Mouse (Mus musculus) midbrain, embryonic 14.5 days (tissue): ENCODE results near the gene Bbs2. TPM values are rescaled to one million over a fixed set of nuclear protein-coding genes. Genes with fewer than 3 reads are reported as not detected.
"Not testable (repeated sequence)": the region's sequence is repeated elsewhere in the genome, so short reads cannot be mapped to it uniquely, and the experiment has no call there.

Experiments
- ATAC-seq: fragments of 200-750 bp; cut with Nextera tagmentation; 2 replicates; pipeline ENCODE4 v1.8.0; 2017; ENCODE audit warnings: moderate number of reproducible peaks, moderate library complexity; ENCODE audit not compliant: low FRiP score, low TSS enrichment
- DNase-seq: peaks from one replicate; pipeline ENCODE4 v3.0.0-alpha.2; 2015
- H3K27ac ChIP-seq: fragments of 300-500 bp; sonication (generic); replicated peaks from 2 replicates; pipeline ENCODE4 v1.5.1; 2014; ENCODE audit warnings: mild to moderate bottlenecking, low read depth, low read length, moderate library complexity
- H3K27me3 ChIP-seq: fragments of 300-500 bp; sonication (generic); 2 replicates; pipeline ENCODE4 v1.6.1; 2014; ENCODE audit warnings: low read length, control low read depth, mixed read lengths; ENCODE audit not compliant: control insufficient read depth, insufficient read depth
- H3K36me3 ChIP-seq: fragments of 300-500 bp; sonication (generic); 2 replicates; pipeline ENCODE4 v1.6.1; 2014; ENCODE audit warnings: low read length, control low read depth; ENCODE audit not compliant: control insufficient read depth, insufficient read depth
- H3K4me1 ChIP-seq: fragments of 300-500 bp; sonication (generic); 2 replicates; pipeline ENCODE4 v1.6.1; 2014; ENCODE audit warnings: mild to moderate bottlenecking, antibody characterized with exemption, low read length, control low read depth; ENCODE audit not compliant: control insufficient read depth, insufficient read depth
- H3K4me2 ChIP-seq: fragments of 300-500 bp; sonication (generic); 2 replicates; pipeline ENCODE4 v1.6.1; 2014; ENCODE audit warnings: mild to moderate bottlenecking, low read length, moderate library complexity
- H3K4me3 ChIP-seq: fragments of 300-500 bp; sonication (generic); replicated peaks from 2 replicates; pipeline ENCODE4 v1.5.1; 2014; ENCODE audit warnings: low read depth, low read length
- H3K9ac ChIP-seq: fragments of 300-500 bp; sonication (generic); replicated peaks from 2 replicates; pipeline ENCODE4 v1.6.1; 2014; ENCODE audit warnings: mild to moderate bottlenecking, low read length, moderate library complexity
- H3K9me3 ChIP-seq: fragments of 300-500 bp; sonication (generic); 2 replicates; pipeline ENCODE4 v1.6.1; 2016; ENCODE audit warnings: low read length, control low read depth, mixed read lengths; ENCODE audit not compliant: control insufficient read depth
- WGBS: fragments of 180-500 bp; shearing (Covaris S2); extraction: QIAGEN DNeasy Blood & Tissue Kit; methylation state at CpG from one replicate; pipeline ENCODE4 v1.1.7; 2014; 5-methylcytosine and 5-hydroxymethylcytosine counted together
- polyA plus RNA-seq: library from polyadenylated mRNA; unstranded; fragments of >200 nt; fragmentation: Nextera tagmentation; extraction: Ambion mirVana; gene quantifications from 2 replicates; pipeline ENCODE4 v1.2.1, GENCODE M21; 2014

Gene Bbs2
- polyA plus RNA-seq = 22.3 and 24.3 TPM in 2 replicates

DNA sequence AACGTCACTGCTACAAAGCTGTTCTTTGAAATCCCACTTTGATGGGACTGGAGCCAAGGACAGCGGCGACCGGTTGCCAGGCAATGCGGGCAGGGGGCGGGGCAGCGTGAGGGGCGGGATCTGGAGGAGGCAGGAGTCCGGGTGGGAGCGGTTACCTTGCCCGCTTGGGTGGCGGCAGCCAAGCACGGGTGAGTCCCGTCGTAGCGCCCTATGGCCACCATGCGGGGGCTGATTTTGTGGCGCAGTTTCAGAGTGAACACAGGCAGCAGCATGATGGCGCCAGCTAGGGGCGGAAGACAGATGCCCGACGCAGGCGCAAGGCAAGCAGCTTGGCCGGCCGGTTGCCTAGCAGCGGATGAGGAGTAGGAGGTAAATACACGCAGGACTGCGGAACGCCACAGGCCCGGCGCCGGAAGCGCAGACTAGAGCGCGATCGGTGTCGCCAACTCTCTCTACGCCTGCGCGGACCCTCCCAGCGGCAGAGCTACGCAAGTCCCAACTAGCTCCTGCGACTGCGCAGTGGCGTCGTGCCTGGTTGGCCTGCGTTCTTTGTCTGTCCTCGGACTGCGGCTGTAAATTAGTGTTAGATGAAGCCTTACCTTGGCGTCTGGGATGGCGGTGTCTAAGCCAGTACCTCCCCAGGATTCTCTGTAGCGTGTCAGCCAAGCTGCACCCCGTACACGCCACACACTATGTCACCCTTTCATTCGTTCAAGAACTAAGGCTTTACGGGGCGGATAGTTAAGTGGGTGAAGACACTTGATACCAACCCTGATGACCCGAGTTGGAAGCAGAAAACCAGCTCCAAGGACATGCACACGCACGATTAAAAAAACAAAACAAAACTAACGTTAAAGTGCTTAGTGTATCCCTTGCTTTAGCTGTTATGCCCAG, at the start of gene Bbs2:
Bbs2 (minus strand) TSS at position 848 of the 894 bp plus-strand sequence.
- Histone ChIP-seq H3K9ac (peak within 1 kb of the TSS; percentile 52), H3K4me3 (peak within 1 kb of the TSS; percentile 51), H3K36me3 (no peaks in the 10 kb centered on the region), H3K4me2 (peak within 1 kb of the TSS; percentile 51), H3K27ac (peak within 1 kb of the TSS; percentile 92), H3K4me1 (peaks cover 11% of the 10 kb centered on the region; the same call in 1 of the 2 replicates), H3K27me3 (no peaks in the 10 kb centered on the region), H3K9me3 (no peaks in the 10 kb centered on the region)
- 1% methylated on average over 61 of the region's 61 CpGs for WGBS
- ATAC-seq (peak; percentile 98), DNase-seq (peak; percentile 100)

DNA sequence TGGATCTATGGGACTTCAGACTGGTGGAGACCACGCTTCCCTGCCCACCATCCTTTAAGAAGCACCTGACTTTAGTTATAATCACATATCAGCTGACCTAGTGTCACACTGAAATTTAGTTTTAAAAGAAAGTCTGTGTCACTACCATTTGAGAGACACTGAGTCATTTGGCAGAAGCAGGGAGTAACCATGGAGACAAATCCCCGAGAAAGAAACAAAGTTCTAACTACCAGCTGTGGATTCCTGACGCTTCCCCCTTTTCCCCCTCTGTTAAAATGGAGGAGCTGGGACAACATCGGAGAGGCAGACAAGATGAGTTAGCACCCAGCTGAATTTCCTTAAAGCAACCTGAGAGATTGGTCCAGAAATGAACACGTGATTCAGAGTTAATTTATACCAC, 49.5 kb upstream of the Bbs2 start:
- H3K4me3 ChIP-seq = no peak overlapping the region
- no peaks in the 10 kb centered on the region for H3K27me3 ChIP-seq
- no peaks in the 10 kb centered on the region for H3K9me3 ChIP-seq
- peaks cover 9% of the 10 kb centered on the region; the same call in 1 of the 2 replicates for H3K4me1 ChIP-seq
- no peaks in the 10 kb centered on the region for H3K36me3 ChIP-seq
- H3K27ac ChIP-seq = no peak overlapping the region
- H3K4me2 ChIP-seq = no peak overlapping the region
- peak; percentile 44 for DNase-seq
- H3K9ac ChIP-seq = no peak overlapping the region
- ATAC-seq = no peak
- whole genome bisulfite sequencing = 34% methylated on average over 5 of the region's 5 CpGs

DNA sequence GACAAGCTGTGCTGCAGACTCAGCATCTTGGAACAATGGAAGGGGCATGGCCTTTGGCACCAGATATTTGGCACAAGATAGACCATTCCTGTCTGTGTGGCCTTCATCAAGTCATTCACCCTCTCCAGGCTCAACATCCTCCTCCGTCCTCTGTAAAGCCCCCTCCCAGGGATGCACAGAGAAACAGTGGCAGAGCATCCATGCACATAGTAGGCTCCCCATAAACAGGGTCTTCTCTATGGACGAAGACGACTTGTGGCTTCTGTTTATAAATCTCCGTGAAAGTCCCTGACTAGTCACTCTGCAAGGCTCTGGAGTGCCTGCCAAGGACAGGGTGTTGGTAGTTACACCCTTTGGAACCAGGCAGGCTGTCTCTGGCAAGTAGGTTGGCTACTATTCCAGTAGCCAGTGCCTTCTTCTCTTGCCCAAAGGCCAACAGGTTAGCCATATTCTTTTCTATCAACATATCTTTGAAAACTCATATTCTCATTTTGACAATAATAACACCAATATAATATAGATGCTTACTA, 41.6 kb upstream of the Bbs2 start:
- DNase-seq (no peak), ATAC-seq (no peak)
- H3K9me3 ChIP-seq = no peaks in the 10 kb centered on the region
- no peaks in the 10 kb centered on the region for H3K27me3 ChIP-seq
- H3K36me3 ChIP-seq = no peaks in the 10 kb centered on the region
- H3K4me2 ChIP-seq = no peak overlapping the region
- no peak overlapping the region for H3K27ac ChIP-seq
- 76% methylated on average over 4 of the region's 4 CpGs for WGBS
- no peak overlapping the region for H3K4me3 ChIP-seq
- no peak overlapping the region for H3K9ac ChIP-seq
- no peaks in the 10 kb centered on the region for H3K4me1 ChIP-seq

DNA sequence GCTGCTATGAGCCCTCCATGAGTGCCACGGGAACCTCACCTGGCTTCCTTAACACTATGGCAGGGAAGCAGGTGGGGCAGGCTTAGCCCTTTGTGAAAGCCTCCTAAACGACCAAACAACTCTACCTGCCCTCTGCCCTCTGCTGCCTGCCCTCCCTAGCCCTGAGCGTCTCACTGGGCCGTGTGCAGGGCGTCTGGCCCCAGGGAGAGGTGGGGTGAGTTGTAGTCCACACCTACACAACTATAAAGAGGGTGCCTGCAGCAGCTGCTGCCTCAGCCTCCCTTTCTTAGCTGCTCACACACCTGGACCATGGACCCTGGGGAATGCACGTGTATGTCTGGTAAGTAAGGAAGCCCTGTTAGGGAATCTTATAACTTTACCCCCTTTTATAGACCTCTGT, 38.2 kb upstream of the Bbs2 start, which contains the start of gene Mt4:
Mt4 (plus strand) TSS at position 265 of the 400 bp plus-strand sequence.
- no peaks in the 10 kb centered on the region for H3K4me1 ChIP-seq
- 69% methylated on average over 6 of the region's 6 CpGs for WGBS
- H3K4me2 ChIP-seq = no peak within 1 kb of the TSS
- H3K27ac ChIP-seq = no peak within 1 kb of the TSS
- no peak for DNase-seq
- no peaks in the 10 kb centered on the region for H3K9me3 ChIP-seq
- ATAC-seq = no peak
- no peaks in the 10 kb centered on the region for H3K27me3 ChIP-seq
- no peak within 1 kb of the TSS for H3K9ac ChIP-seq
- no peak within 1 kb of the TSS for H3K4me3 ChIP-seq
- H3K36me3 ChIP-seq = no peaks in the 10 kb centered on the region

DNA sequence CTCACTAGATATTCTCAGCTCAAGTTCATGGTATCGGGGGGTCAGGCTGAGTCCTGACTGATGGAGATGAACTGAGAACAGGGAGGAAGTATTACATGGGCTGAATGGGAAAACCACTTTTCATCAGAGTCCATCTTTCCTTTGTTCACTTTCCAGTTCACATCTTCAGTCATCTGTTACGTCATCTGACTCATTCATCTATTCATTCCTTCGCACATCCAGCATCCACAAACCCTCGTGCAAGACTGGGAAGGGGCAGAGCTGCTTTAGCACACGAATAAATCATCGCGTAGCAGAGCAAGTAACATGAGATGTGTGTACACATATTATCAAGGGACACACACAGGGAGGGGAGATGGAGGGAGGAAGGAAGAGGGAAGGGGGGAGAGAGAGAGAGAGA, 37.5 kb upstream of the Bbs2 start:
- Histone ChIP-seq H3K36me3 (no peaks in the 10 kb centered on the region), H3K4me3 (no peak overlapping the region), H3K9ac (no peak overlapping the region), H3K27me3 (no peaks in the 10 kb centered on the region), H3K9me3 (no peaks in the 10 kb centered on the region), H3K4me1 (no peaks in the 10 kb centered on the region), H3K27ac (no peak overlapping the region), H3K4me2 (no peak overlapping the region)
- WGBS = 83% methylated on average over 7 of the region's 7 CpGs
- ATAC-seq (no peak), DNase-seq (no peak)

DNA sequence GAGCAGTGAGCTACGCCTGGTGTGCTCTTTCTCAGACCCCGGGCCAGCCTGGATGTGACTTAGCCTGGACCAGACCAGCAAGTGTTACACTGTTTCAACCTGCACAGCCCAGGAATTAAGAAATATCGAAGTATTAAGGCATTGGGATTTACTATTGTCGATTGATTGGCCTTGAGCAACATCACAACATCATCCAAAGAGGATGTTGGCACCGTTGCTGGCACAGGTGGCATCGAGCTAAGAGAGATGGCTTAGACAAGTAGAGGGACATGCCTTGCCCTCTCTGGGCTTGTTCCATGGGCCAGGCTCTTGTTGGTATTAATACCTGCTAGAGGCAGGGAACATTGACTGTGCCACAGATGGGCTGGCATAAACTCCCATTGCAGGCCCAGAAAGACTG, 36.8 kb upstream of the Bbs2 start:
- Histone ChIP-seq H3K27ac (no peak overlapping the region), H3K27me3 (no peaks in the 10 kb centered on the region), H3K4me1 (no peaks in the 10 kb centered on the region), H3K36me3 (no peaks in the 10 kb centered on the region), H3K4me2 (no peak overlapping the region), H3K9me3 (no peaks in the 10 kb centered on the region), H3K9ac (no peak overlapping the region), H3K4me3 (no peak overlapping the region)
- 91% methylated on average over 6 of the region's 6 CpGs for WGBS
- DNase-seq (no peak), ATAC-seq (no peak)

DNA sequence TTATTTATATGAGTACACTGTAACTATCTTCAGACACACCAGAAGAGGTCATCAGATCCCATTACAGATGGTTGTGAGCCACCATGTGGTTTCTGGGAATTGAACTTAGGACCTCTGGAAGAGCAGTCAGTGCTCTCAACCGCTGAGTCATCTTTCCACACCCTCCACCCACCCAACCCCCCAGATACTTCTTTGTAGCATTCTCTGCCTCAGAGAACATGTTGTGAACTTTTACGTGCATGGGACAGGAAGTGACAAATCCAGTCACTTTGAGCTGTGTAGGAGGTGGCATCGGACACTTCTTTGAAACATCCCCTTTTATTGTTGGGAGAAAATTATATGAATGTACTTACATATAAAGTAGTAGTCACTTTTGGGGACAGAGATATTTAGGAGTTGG, 35.9 kb upstream of the Bbs2 start:
- not testable (repeated sequence) for DNase-seq, H3K4me1 ChIP-seq, ATAC-seq, H3K9me3 ChIP-seq, H3K9ac ChIP-seq, H3K4me3 ChIP-seq, H3K27ac ChIP-seq, H3K36me3 ChIP-seq, H3K27me3 ChIP-seq, H3K4me2 ChIP-seq
- 82% methylated on average over 3 of the region's 3 CpGs for WGBS

DNA sequence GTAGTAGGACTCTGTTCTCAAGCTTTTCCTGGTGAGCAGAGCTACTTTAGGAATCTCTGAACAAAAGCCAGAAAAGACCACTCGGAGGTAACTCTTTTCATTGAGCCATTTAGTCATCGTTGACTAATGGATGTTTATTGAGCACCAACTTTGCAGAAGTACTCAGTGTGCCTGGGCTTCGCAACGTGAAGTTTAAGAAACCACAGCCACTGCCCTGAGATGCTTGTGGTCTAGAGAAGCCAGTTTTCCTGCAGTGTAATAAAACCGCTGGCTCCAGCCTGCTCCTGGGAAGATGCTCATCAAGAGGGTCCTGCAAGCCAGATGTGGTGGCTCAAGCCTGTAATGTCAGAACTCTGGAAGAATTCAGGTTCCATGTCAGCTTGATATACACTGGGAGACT, 33.4 kb upstream of the Bbs2 start:
- 85% methylated on average over 5 of the region's 5 CpGs for WGBS
- ATAC-seq (no peak), DNase-seq (no peak)
- Histone ChIP-seq H3K36me3 (no peaks in the 10 kb centered on the region), H3K27me3 (no peaks in the 10 kb centered on the region), H3K27ac (no peak overlapping the region), H3K9ac (no peak overlapping the region), H3K4me1 (no peaks in the 10 kb centered on the region), H3K4me3 (no peak overlapping the region), H3K9me3 (no peaks in the 10 kb centered on the region), H3K4me2 (no peak overlapping the region)

DNA sequence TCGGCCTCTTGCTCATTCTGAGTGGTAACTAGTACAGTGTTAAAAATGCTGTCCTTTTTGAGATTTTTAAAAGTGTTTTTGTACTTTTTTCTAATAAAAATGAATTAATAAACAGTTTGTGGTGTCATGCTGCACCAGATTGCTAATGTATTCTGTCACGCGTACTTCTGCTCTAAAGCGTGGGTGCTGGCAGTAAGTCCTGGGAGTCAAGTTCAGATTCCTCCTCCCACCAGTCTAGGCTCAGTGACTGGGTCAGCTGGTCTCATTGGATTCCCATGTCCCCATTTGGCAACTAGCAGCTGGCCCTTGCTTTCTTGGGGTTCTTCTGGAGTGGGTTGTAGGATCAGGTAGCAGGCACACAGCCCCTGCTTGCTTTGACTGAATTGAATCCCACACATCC, 31.4 kb upstream of the Bbs2 start:
- H3K27me3 ChIP-seq = no peaks in the 10 kb centered on the region
- no peaks in the 10 kb centered on the region for H3K4me1 ChIP-seq
- H3K9ac ChIP-seq = no peak overlapping the region
- no peaks in the 10 kb centered on the region for H3K36me3 ChIP-seq
- ATAC-seq (no peak), DNase-seq (no peak)
- H3K9me3 ChIP-seq = no peaks in the 10 kb centered on the region
- H3K4me2 ChIP-seq = no peak overlapping the region
- no peak overlapping the region for H3K27ac ChIP-seq
- no peak overlapping the region for H3K4me3 ChIP-seq
- 92% methylated on average over 4 of the region's 4 CpGs for WGBS
